Mouse (Mus musculus) gastrocnemius, adult 2 months (tissue): ENCODE measurements around the gene Olfr1104. TPM values are rescaled to one million over a fixed set of nuclear protein-coding genes. Genes with fewer than 3 reads are reported as not detected.

Experiments
- DNase-seq: peaks from one replicate; pipeline ENCODE4 v3.0.0; 2022
- H3K27ac ChIP-seq: fragments of 200-600 bp; 2 replicates; pipeline ENCODE4 v1.8.1; 2022; ENCODE audit warnings: mild to moderate bottlenecking
- H3K4me3 ChIP-seq: fragments of 200-600 bp; 2 replicates; pipeline ENCODE4 v1.8.1; 2022; ENCODE audit warnings: mild to moderate bottlenecking, moderate library complexity
- CTCF ChIP-seq: fragments of 200-600 bp; IDR thresholded peaks from 2 replicates; pipeline ENCODE4 v1.8.1; 2022; ENCODE audit warnings: antibody characterized with exemption, mild to moderate bottlenecking, moderate library complexity
- intact Hi-C: fragments of 180-260 bp; cut with DNase I; formaldehyde crosslinking; loops from one replicate; pipeline ENCODE4 v1.15.1; 2025
- long read RNA-seq, 2 experiments: library from polyadenylated mRNA; stranded (forward); transcript quantifications; one replicate each; pipeline ENCODE4 v2.0.0; 2021
- total RNA-seq, 2 experiments: library from RNA; stranded (reverse); gene quantifications; 2 replicates each; pipeline ENCODE4 v1.2.3; 2021

Gene Olfr1104
- total RNA-seq, result not detected
- long read RNA-seq, experiment 1, result 0 reads
- long read RNA-seq, experiment 2, result 0 reads

DNA sequence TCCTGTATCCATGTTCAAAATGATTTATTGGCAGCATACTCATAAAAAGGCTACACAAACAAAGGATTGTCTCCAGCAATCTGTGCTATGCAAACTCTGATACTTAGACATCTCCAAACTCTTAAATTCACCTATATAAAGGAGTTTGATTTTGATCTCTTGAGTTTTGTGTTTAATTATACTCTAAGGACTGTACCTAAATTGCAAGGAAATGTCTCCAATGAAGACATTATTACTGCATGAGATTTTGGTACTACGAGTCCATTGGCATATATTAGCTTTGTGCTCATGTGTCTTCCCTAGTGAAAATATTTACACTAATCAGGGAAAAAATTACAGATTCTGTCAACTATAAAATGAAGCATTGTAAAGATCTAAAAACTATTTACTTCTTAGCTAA lies at the start of gene Olfr1104:
Gene Olfr1104, minus strand, starts transcription at position 101 of the 400 bp plus-strand sequence.
- intact Hi-C loops, result no loop called here
- TF ChIP-seq CTCF, result no peak

DNA sequence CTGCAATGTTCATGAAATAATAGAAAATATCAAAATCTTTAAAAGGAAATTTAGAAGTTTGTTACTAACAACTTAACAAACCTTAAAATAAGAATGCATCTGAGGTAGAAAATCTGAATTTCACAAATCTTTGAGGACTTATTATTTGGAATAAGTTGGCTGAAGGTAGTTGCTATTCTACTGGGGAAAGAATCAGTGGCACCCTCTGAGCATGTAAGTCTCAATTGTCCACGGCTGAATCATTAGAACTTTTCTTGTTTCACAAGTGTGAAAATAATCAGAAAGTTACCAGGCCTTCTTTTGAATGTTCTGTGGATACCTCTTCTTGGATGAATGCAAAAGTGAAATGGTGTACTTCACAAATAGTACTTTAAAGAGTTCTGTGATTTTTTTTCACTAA lies 48.8 kb upstream of the Olfr1104 start, which contains the start of gene Olfr1107:
Gene Olfr1107, minus strand, starts transcription at position 101 of the 400 bp plus-strand sequence.
- intact Hi-C loops, result no loop called here
- no peak for DNase-seq
- Histone ChIP-seq H3K27ac (no peak within 1 kb of the TSS), H3K4me3 (no peak within 1 kb of the TSS)
- TF ChIP-seq CTCF, result no peak

More for the DNA sequence above, at the start of gene Olfr1104:
- DNase-seq, result no peak
- H3K4me3 ChIP-seq, result no peak within 1 kb of the TSS
- H3K27ac ChIP-seq, result no peak within 1 kb of the TSS

GRCm38 (mm10) chr2:87052173-87052572 lies 25.3 kb upstream of the Olfr1104 start, which contains the start of gene Olfr1106:
TSS of gene Olfr1106 (minus strand) at chr2:87052273.
- Histone ChIP-seq H3K27ac (no peak within 1 kb of the TSS), H3K4me3 (no peak within 1 kb of the TSS)
- no peak for TF ChIP-seq CTCF
- intact Hi-C loops, result no loop called here
- no peak for DNase-seq

DNA sequence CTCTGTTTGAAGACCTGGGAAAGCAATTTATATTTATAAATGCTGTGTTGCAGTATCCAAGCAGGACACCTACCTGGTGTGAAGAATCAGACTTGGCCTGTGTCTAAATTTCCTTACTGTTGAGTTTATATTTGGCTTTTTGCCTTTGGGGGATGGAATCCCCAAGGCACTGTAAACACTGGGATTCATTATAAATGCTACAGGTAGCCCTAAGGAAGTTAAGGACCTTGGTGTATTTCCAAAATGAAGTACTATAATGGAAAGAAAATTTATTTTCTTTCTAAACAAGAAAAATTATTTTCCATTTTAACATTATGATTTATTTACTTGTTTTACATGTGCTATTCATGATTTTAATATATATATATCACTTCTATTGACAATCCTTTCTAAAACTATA lies 9.6 kb upstream of the Olfr1104 start, which contains the start of gene Olfr1105:
Gene Olfr1105, minus strand, starts transcription at position 101 of the 400 bp plus-strand sequence.
- no peak for DNase-seq
- no peak within 1 kb of the TSS for H3K4me3 ChIP-seq
- intact Hi-C loops, result no loop called here
- H3K27ac ChIP-seq, result no peak within 1 kb of the TSS
- TF ChIP-seq CTCF, result no peak

- no peak within 1 kb of the TSS for H3K4me3 ChIP-seq
- no peak within 1 kb of the TSS for H3K27ac ChIP-seq
- intact Hi-C loops, result no loop called here
- no peak for TF ChIP-seq CTCF
- DNase-seq, result no peak
Measured at GRCm38 (mm10) chr2:86998098-86998497, 28.8 kb downstream of the Olfr1104 start, which contains the start of gene Olfr1102. TSS of gene Olfr1102 (plus strand) at chr2:86998398.

- Histone ChIP-seq H3K27ac (no peak within 1 kb of the TSS), H3K4me3 (no peak within 1 kb of the TSS)
- TF ChIP-seq CTCF, result no peak
- intact Hi-C loops, result no loop called here
- no peak for DNase-seq
Measured at GRCm38 (mm10) chr2:86991121-86991520, 35.8 kb downstream of the Olfr1104 start, which contains the start of gene Olfr1101. TSS of gene Olfr1101 (minus strand) at chr2:86991221.

GRCm38 (mm10) chr2:86979854-86980253 lies 47.0 kb downstream of the Olfr1104 start, which contains the start of gene Olfr1100:
TSS of gene Olfr1100 (minus strand) at chr2:86979954.
- TF ChIP-seq CTCF, result no peak
- DNase-seq, result no peak
- no peak within 1 kb of the TSS for H3K4me3 ChIP-seq
- intact Hi-C loops, result no loop called here
- H3K27ac ChIP-seq, result no peak within 1 kb of the TSS

Other genes starting within 250 kb of the Olfr1104 start
- not detected for gene Olfr1093, start 244.6 kb downstream of the Olfr1104 start, total RNA-seq
- gene Olfr141, start 217.1 kb downstream of the Olfr1104 start, total RNA-seq, result not detected
- gene Olfr1094, start 202.4 kb downstream of the Olfr1104 start, total RNA-seq, result not detected
- gene Olfr1095, start 175.4 kb downstream of the Olfr1104 start, total RNA-seq, result not detected
- gene Gm13723, start 152.3 kb downstream of the Olfr1104 start, total RNA-seq, result not detected
- gene Olfr1097, start 134.9 kb downstream of the Olfr1104 start, total RNA-seq, result not detected
- not detected for gene Olfr1098, start 102.5 kb downstream of the Olfr1104 start, total RNA-seq
- gene Olfr1099, start 66.4 kb downstream of the Olfr1104 start, total RNA-seq, result not detected
- gene Olfr1100, start 47.1 kb downstream of the Olfr1104 start, total RNA-seq, result not detected
- not detected for gene Olfr1101, start 35.9 kb downstream of the Olfr1104 start, total RNA-seq
- not detected for gene Olfr1102, start 28.7 kb downstream of the Olfr1104 start, total RNA-seq
- gene Olfr1105, start 9.5 kb upstream of the Olfr1104 start, total RNA-seq, result not detected
- not detected for gene Olfr1106, start 25.2 kb upstream of the Olfr1104 start, total RNA-seq
- not detected for gene Olfr1107, start 48.7 kb upstream of the Olfr1104 start, total RNA-seq
- gene Olfr1109, start 68.9 kb upstream of the Olfr1104 start, total RNA-seq, result not detected
- not detected for gene Olfr259, start 87.5 kb upstream of the Olfr1104 start, total RNA-seq
- not detected for gene Olfr1110, start 113.2 kb upstream of the Olfr1104 start, total RNA-seq
- gene Olfr1111, start 125.5 kb upstream of the Olfr1104 start, total RNA-seq, result not detected
- gene Olfr1112, start 160.7 kb upstream of the Olfr1104 start, total RNA-seq, result not detected
- gene Olfr1113, start 181.9 kb upstream of the Olfr1104 start, total RNA-seq, result not detected
- not detected for gene Olfr1115, start 220.9 kb upstream of the Olfr1104 start, total RNA-seq
- not detected for gene Olfr1116, start 240.5 kb upstream of the Olfr1104 start, total RNA-seq